Mouse (Mus musculus) liver, embryonic 16.5 days (tissue): ENCODE data around the gene Gabra4. TPM values are rescaled to one million over a fixed set of nuclear protein-coding genes. Genes with fewer than 3 reads are reported as not detected.
A peak's percentile ranks its signal among the peaks of the same experiment; 100 is the strongest.

Experiments
- ATAC-seq: fragments of 200-750 bp; cut with Nextera tagmentation; 2 replicates; pipeline ENCODE4 v1.8.0; 2017; ENCODE audit warnings: low read depth, mild to moderate bottlenecking, moderate number of reproducible peaks, moderate library complexity
- H3K27ac ChIP-seq: fragments of 300-500 bp; sonication (generic); 2 replicates; pipeline ENCODE4 v1.5.1; 2014; ENCODE audit warnings: mild to moderate bottlenecking, low read length
- H3K27me3 ChIP-seq: fragments of 300-500 bp; sonication (generic); 2 replicates; pipeline ENCODE4 v1.6.1; 2014; ENCODE audit warnings: low read depth, low read length, mixed read lengths; ENCODE audit not compliant: control insufficient read depth, insufficient read depth
- H3K36me3 ChIP-seq: fragments of 300-500 bp; sonication (generic); 2 replicates; pipeline ENCODE4 v1.6.1; 2014; ENCODE audit warnings: mild to moderate bottlenecking; ENCODE audit not compliant: control insufficient read depth, insufficient read depth
- H3K4me1 ChIP-seq: fragments of 300-500 bp; sonication (generic); 2 replicates; pipeline ENCODE4 v1.6.1; 2014; ENCODE audit warnings: low read depth, low read length, mixed read lengths; ENCODE audit not compliant: control insufficient read depth
- H3K4me2 ChIP-seq: fragments of 300-500 bp; sonication (generic); 2 replicates; pipeline ENCODE4 v1.6.1; 2014; ENCODE audit warnings: low read depth, low read length, mixed read lengths
- H3K4me3 ChIP-seq: fragments of 300-500 bp; sonication (generic); 2 replicates; pipeline ENCODE4 v1.5.1; 2014; ENCODE audit warnings: low read depth, mild to moderate bottlenecking, low read length
- H3K9ac ChIP-seq: fragments of 300-500 bp; sonication (generic); 2 replicates; pipeline ENCODE4 v1.6.1; 2014; ENCODE audit warnings: low read depth, low read length
- H3K9me3 ChIP-seq: fragments of 300-500 bp; sonication (generic); replicated peaks from 2 replicates; pipeline ENCODE4 v1.6.1; 2016; ENCODE audit warnings: low read length; ENCODE audit not compliant: control insufficient read depth
- WGBS: fragments of 180-500 bp; shearing (Covaris S2); extraction: QIAGEN DNeasy Blood & Tissue Kit; methylation state at CpG from one replicate; pipeline ENCODE4 v1.1.7; 2014; ENCODE audit not compliant: insufficient replicate concordance; 5-methylcytosine and 5-hydroxymethylcytosine counted together
- polyA plus RNA-seq: library from polyadenylated mRNA; unstranded; fragments of >200 nt; fragmentation: Nextera tagmentation; extraction: Ambion mirVana; gene quantifications from 2 replicates; pipeline ENCODE4 v1.2.1, GENCODE M21; 2015

Gene Gabra4
- polyA plus RNA-seq, result 0.05 and 0.11 TPM in 2 replicates

- no peaks in the 10 kb centered on the region for H3K4me1 ChIP-seq
- peak within 1 kb of the TSS; percentile 59 for H3K4me2 ChIP-seq
- H3K9me3 ChIP-seq, result no peaks in the 10 kb centered on the region
- H3K36me3 ChIP-seq, result no peaks in the 10 kb centered on the region
- H3K27me3 ChIP-seq, result peaks cover 22% of the 10 kb centered on the region
- WGBS, result 2% methylated on average over 15 of the region's 15 CpGs
- no peak for ATAC-seq
- no peak within 1 kb of the TSS for H3K27ac ChIP-seq
- no peak within 1 kb of the TSS for H3K9ac ChIP-seq
- peak within 1 kb of the TSS; percentile 40 for H3K4me3 ChIP-seq
Observed at GRCm38 (mm10) chr5:71658115-71658497, at the start of gene Gabra4. Gabra4 (minus strand) TSS chr5:71658308.

GRCm38 (mm10) chr5:71701273-71701614 lies 43.1 kb upstream of the Gabra4 start:
- no peak overlapping the region for H3K27ac ChIP-seq
- no peak for ATAC-seq

GRCm38 (mm10) chr5:71700468-71701272 lies 42.6 kb upstream of the Gabra4 start:
- Histone ChIP-seq H3K9ac (no peak overlapping the region), H3K36me3 (no peaks in the 10 kb centered on the region), H3K4me1 (no peaks in the 10 kb centered on the region), H3K4me2 (peak overlapping the region; percentile 41), H3K27me3 (peaks cover 15% of the 10 kb centered on the region), H3K9me3 (no peaks in the 10 kb centered on the region), H3K27ac (no peak overlapping the region), H3K4me3 (peak overlapping the region; percentile 29; the same call in 1 of the 2 replicates)
- WGBS, result under 1% methylated on average over 46 of the region's 46 CpGs
- ATAC-seq, result no peak

More at GRCm38 (mm10) chr5:71701273-71701614, 43.1 kb upstream of the Gabra4 start:
- Histone ChIP-seq H3K4me2 (peak overlapping the region; percentile 41), H3K27me3 (peaks cover 15% of the 10 kb centered on the region), H3K36me3 (no peaks in the 10 kb centered on the region), H3K4me1 (no peaks in the 10 kb centered on the region), H3K9me3 (no peaks in the 10 kb centered on the region), H3K4me3 (no peak overlapping the region; the same call in 1 of the 2 replicates), H3K9ac (no peak overlapping the region)
- WGBS, result 4% methylated on average over 6 of the region's 6 CpGs

- H3K36me3 ChIP-seq, result no peaks in the 10 kb centered on the region
- peaks cover 15% of the 10 kb centered on the region for H3K27me3 ChIP-seq
- ATAC-seq, result no peak
- H3K4me3 ChIP-seq, result no peak overlapping the region
- H3K4me2 ChIP-seq, result no peak overlapping the region
- no peaks in the 10 kb centered on the region for H3K4me1 ChIP-seq
- no peak overlapping the region for H3K9ac ChIP-seq
- H3K27ac ChIP-seq, result no peak overlapping the region
- 2% methylated on average over 19 of the region's 19 CpGs for WGBS
- H3K9me3 ChIP-seq, result no peaks in the 10 kb centered on the region
Observed at GRCm38 (mm10) chr5:71699696-71700467, 41.8 kb upstream of the Gabra4 start.

- no peak overlapping the region for H3K27ac ChIP-seq
- H3K4me1 ChIP-seq, result no peaks in the 10 kb centered on the region
- 44% methylated on average over 4 of the region's 4 CpGs for WGBS
- H3K9me3 ChIP-seq, result no peaks in the 10 kb centered on the region
- H3K36me3 ChIP-seq, result no peaks in the 10 kb centered on the region
- H3K27me3 ChIP-seq, result no peaks in the 10 kb centered on the region
- no peak overlapping the region for H3K4me3 ChIP-seq
- H3K9ac ChIP-seq, result no peak overlapping the region
- H3K4me2 ChIP-seq, result no peak overlapping the region
- ATAC-seq, result no peak
Observed at GRCm38 (mm10) chr5:71665593-71665992, 7.5 kb upstream of the Gabra4 start.

- WGBS, result under 1% methylated on average over 49 of the region's 49 CpGs
- Histone ChIP-seq H3K4me3 (peak within 1 kb of the TSS; percentile 40), H3K9me3 (no peaks in the 10 kb centered on the region), H3K9ac (no peak within 1 kb of the TSS), H3K36me3 (no peaks in the 10 kb centered on the region), H3K27ac (no peak within 1 kb of the TSS), H3K27me3 (peaks cover 22% of the 10 kb centered on the region), H3K4me2 (peak within 1 kb of the TSS; percentile 59), H3K4me1 (no peaks in the 10 kb centered on the region)
- no peak for ATAC-seq
Observed at GRCm38 (mm10) chr5:71657482-71658114, 510 bp downstream of the Gabra4 start, which contains the start of gene Gabrb1. Gabrb1 (plus strand) TSS chr5:71658113.

GRCm38 (mm10) chr5:71656771-71657170 lies 1.3 kb downstream of the Gabra4 start:
- Histone ChIP-seq H3K4me2 (no peak overlapping the region), H3K27me3 (peaks cover 22% of the 10 kb centered on the region), H3K9me3 (no peaks in the 10 kb centered on the region), H3K36me3 (no peaks in the 10 kb centered on the region), H3K9ac (no peak overlapping the region), H3K4me3 (no peak overlapping the region), H3K27ac (no peak overlapping the region), H3K4me1 (no peaks in the 10 kb centered on the region)
- no peak for ATAC-seq
- 12% methylated on average over 10 of the region's 10 CpGs for WGBS

- H3K27ac ChIP-seq, result no peak overlapping the region
- no peaks in the 10 kb centered on the region for H3K9me3 ChIP-seq
- H3K36me3 ChIP-seq, result no peaks in the 10 kb centered on the region
- no peaks in the 10 kb centered on the region for H3K4me1 ChIP-seq
- no peak overlapping the region for H3K4me3 ChIP-seq
- H3K4me2 ChIP-seq, result no peak overlapping the region
- WGBS, result 59% methylated on average over 5 of the region's 5 CpGs
- no peak for ATAC-seq
- peaks cover 22% of the 10 kb centered on the region for H3K27me3 ChIP-seq
- H3K9ac ChIP-seq, result no peak overlapping the region
Observed at GRCm38 (mm10) chr5:71654056-71654455, 4.1 kb downstream of the Gabra4 start.
